Mouse (Mus musculus) heart, postnatal 0 days (tissue): ENCODE measurements around the gene Marc1.

Source experiments
- CTCF ChIP-seq: IDR thresholded peaks from 2 replicates; pipeline ENCODE4 v1.5.1; 2016; ENCODE audit warnings: antibody characterized with exemption, control low read depth, low read depth
- EP300 ChIP-seq: IDR thresholded peaks from 2 replicates; pipeline ENCODE4 v1.6.1; 2016; ENCODE audit warnings: antibody characterized with exemption, low read depth

DNA sequence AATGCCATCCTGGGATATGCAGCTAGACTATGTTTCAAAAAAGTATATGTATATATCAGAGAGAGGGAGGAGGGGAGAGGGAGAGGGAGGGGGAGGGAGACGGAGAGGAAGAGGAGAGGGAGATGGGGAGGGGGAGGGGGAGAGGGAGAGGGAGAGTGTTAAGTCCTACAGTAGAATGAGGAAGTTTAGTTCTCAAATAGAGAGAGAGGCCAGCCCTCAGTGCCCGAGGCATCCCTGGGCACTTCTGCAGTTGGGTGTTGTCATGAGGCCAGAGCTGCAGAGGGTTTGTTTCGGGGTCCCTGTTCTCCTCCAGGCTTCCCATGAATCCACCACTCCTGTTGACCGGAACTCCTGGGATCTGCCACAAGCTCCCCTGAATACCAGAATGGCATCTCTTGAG lies 27.5 kb downstream of the Marc1 start:
- TF ChIP-seq CTCF (no peak), EP300 (no peak)
